Mouse (Mus musculus) midbrain, embryonic 14.5 days (tissue): ENCODE measurements at regions not wholly inside any gene's neighbourhood (a gene's known extent, or its start where the extent isn't known, plus 50 kb on each side); places are given as distances from the start of the nearest gene placed in this dataset.

Experiments
- ATAC-seq: fragments of 200-750 bp; cut with Nextera tagmentation; 2 replicates; pipeline ENCODE4 v1.8.0; 2017; ENCODE audit warnings: moderate number of reproducible peaks, moderate library complexity; ENCODE audit not compliant: low FRiP score, low TSS enrichment
- DNase-seq: peaks from one replicate; pipeline ENCODE4 v3.0.0-alpha.2; 2015
- H3K27ac ChIP-seq: fragments of 300-500 bp; sonication (generic); replicated peaks from 2 replicates; pipeline ENCODE4 v1.5.1; 2014; ENCODE audit warnings: mild to moderate bottlenecking, low read depth, low read length, moderate library complexity
- H3K27me3 ChIP-seq: fragments of 300-500 bp; sonication (generic); 2 replicates; pipeline ENCODE4 v1.6.1; 2014; ENCODE audit warnings: low read length, control low read depth, mixed read lengths; ENCODE audit not compliant: control insufficient read depth, insufficient read depth
- H3K36me3 ChIP-seq: fragments of 300-500 bp; sonication (generic); 2 replicates; pipeline ENCODE4 v1.6.1; 2014; ENCODE audit warnings: low read length, control low read depth; ENCODE audit not compliant: control insufficient read depth, insufficient read depth
- H3K4me1 ChIP-seq: fragments of 300-500 bp; sonication (generic); 2 replicates; pipeline ENCODE4 v1.6.1; 2014; ENCODE audit warnings: mild to moderate bottlenecking, antibody characterized with exemption, low read length, control low read depth; ENCODE audit not compliant: control insufficient read depth, insufficient read depth
- H3K4me2 ChIP-seq: fragments of 300-500 bp; sonication (generic); 2 replicates; pipeline ENCODE4 v1.6.1; 2014; ENCODE audit warnings: mild to moderate bottlenecking, low read length, moderate library complexity
- H3K4me3 ChIP-seq: fragments of 300-500 bp; sonication (generic); replicated peaks from 2 replicates; pipeline ENCODE4 v1.5.1; 2014; ENCODE audit warnings: low read depth, low read length
- H3K9ac ChIP-seq: fragments of 300-500 bp; sonication (generic); replicated peaks from 2 replicates; pipeline ENCODE4 v1.6.1; 2014; ENCODE audit warnings: mild to moderate bottlenecking, low read length, moderate library complexity
- H3K9me3 ChIP-seq: fragments of 300-500 bp; sonication (generic); 2 replicates; pipeline ENCODE4 v1.6.1; 2016; ENCODE audit warnings: low read length, control low read depth, mixed read lengths; ENCODE audit not compliant: control insufficient read depth
- WGBS: fragments of 180-500 bp; shearing (Covaris S2); extraction: QIAGEN DNeasy Blood & Tissue Kit; methylation state at CpG from one replicate; pipeline ENCODE4 v1.1.7; 2014; 5-methylcytosine and 5-hydroxymethylcytosine counted together

- Histone ChIP-seq H3K27ac (no peak overlapping the region), H3K4me1 (no peaks in the 10 kb centered on the region), H3K4me3 (no peak overlapping the region), H3K9me3 (no peaks in the 10 kb centered on the region), H3K27me3 (no peaks in the 10 kb centered on the region), H3K9ac (no peak overlapping the region), H3K4me2 (no peak overlapping the region), H3K36me3 (no peaks in the 10 kb centered on the region)
- 79% methylated on average over 2 of the region's 2 CpGs for WGBS
- DNase-seq = no peak
- ATAC-seq = no peak
Observed at GRCm38 (mm10) chr13:35229601-35230000, 202.7 kb upstream of the Eci2 start.

DNA sequence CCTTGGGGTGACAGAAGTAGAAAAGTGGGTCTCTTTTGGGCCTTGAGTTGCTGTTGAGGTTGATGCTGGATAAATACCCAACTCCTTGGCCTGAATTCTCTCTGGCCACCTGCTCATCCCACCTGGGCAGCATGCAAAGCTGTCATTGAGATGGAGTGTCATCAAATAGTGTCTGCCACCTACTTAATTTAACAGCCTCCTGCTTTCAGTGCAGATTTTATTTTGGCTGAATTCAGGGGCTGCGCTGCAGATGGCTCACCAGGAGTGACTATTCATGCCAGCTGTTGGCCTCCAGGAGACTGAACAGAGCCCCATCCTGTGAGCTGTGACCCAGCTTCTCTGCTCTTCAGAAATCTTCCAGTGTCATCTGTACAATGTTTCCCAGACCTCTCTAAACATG lies 206.7 kb upstream of the Eci2 start:
- no peaks in the 10 kb centered on the region for H3K36me3 ChIP-seq
- DNase-seq (no peak), ATAC-seq (no peak)
- H3K4me2 ChIP-seq = no peak overlapping the region
- no peaks in the 10 kb centered on the region for H3K9me3 ChIP-seq
- H3K4me3 ChIP-seq = no peak overlapping the region
- no peak overlapping the region for H3K9ac ChIP-seq
- no peaks in the 10 kb centered on the region for H3K27me3 ChIP-seq
- 96% methylated on average over 1 of the region's 1 CpGs for WGBS
- no peak overlapping the region for H3K27ac ChIP-seq
- no peaks in the 10 kb centered on the region for H3K4me1 ChIP-seq

GRCm38 (mm10) chr13:35241443-35241842 lies 214.5 kb upstream of the Eci2 start:
- no peak for ATAC-seq
- WGBS = 64% methylated on average over 2 of the region's 2 CpGs
- Histone ChIP-seq H3K27me3 (no peaks in the 10 kb centered on the region), H3K36me3 (no peaks in the 10 kb centered on the region), H3K4me2 (no peak overlapping the region), H3K9ac (no peak overlapping the region), H3K27ac (no peak overlapping the region), H3K9me3 (no peaks in the 10 kb centered on the region), H3K4me1 (no peaks in the 10 kb centered on the region), H3K4me3 (no peak overlapping the region)
- DNase-seq = no peak

- no peaks in the 10 kb centered on the region for H3K9me3 ChIP-seq
- no peak for ATAC-seq
Observed at GRCm38 (mm10) chr13:35243946-35244345, 217.1 kb upstream of the Eci2 start.

GRCm38 (mm10) chr13:35257386-35257785 lies 230.5 kb upstream of the Eci2 start:
- H3K36me3 ChIP-seq = no peaks in the 10 kb centered on the region
- H3K27ac ChIP-seq = no peak overlapping the region
- H3K9ac ChIP-seq = no peak overlapping the region
- no peaks in the 10 kb centered on the region for H3K27me3 ChIP-seq
- no peaks in the 10 kb centered on the region for H3K4me1 ChIP-seq
- no peak for ATAC-seq
- no peak overlapping the region for H3K4me2 ChIP-seq
- DNase-seq = no peak
- no peak overlapping the region for H3K4me3 ChIP-seq
- H3K9me3 ChIP-seq = no peaks in the 10 kb centered on the region
- WGBS = 77% methylated on average over 2 of the region's 2 CpGs

More at GRCm38 (mm10) chr13:35243946-35244345, 217.1 kb upstream of the Eci2 start:
- no peak overlapping the region for H3K27ac ChIP-seq
- H3K27me3 ChIP-seq = no peaks in the 10 kb centered on the region
- no peak overlapping the region for H3K9ac ChIP-seq
- H3K36me3 ChIP-seq = no peaks in the 10 kb centered on the region
- no peak overlapping the region for H3K4me3 ChIP-seq
- H3K4me2 ChIP-seq = no peak overlapping the region
- H3K4me1 ChIP-seq = no peaks in the 10 kb centered on the region
- DNase-seq = no peak

GRCm38 (mm10) chr13:35258720-35259119 lies 231.8 kb upstream of the Eci2 start:
- 96% methylated on average over 1 of the region's 1 CpGs for WGBS

DNA sequence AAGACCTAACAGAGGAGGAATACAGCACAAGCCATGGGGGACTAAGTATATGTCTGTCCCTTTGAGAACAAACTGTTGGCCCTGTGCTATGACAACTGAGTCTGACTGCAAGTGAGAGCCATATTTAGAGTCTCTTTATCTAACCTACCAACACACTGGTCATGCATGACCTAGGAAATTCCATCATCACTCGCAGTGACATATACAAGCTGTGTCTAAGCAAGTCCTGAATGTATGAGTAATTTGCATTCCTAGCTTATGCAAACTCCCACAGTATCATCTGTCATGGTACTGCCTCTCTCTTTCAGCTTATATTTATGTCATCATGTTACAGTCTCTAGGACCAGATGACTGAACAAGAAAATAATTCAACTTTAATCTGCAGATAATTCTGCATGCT lies 257.1 kb upstream of the Eci2 start:
- H3K36me3 ChIP-seq = no peaks in the 10 kb centered on the region
- no peak overlapping the region for H3K9ac ChIP-seq

More at GRCm38 (mm10) chr13:35258720-35259119, 231.8 kb upstream of the Eci2 start:
- no peaks in the 10 kb centered on the region for H3K4me1 ChIP-seq
- no peak overlapping the region for H3K4me2 ChIP-seq
- H3K36me3 ChIP-seq = no peaks in the 10 kb centered on the region
- ATAC-seq (no peak), DNase-seq (no peak)
- no peak overlapping the region for H3K4me3 ChIP-seq
- H3K9me3 ChIP-seq = no peaks in the 10 kb centered on the region
- no peak overlapping the region for H3K27ac ChIP-seq
- H3K9ac ChIP-seq = no peak overlapping the region
- H3K27me3 ChIP-seq = no peaks in the 10 kb centered on the region

GRCm38 (mm10) chr13:35302088-35302487 lies 275.2 kb upstream of the Eci2 start:
- DNase-seq (no peak), ATAC-seq (no peak)
- H3K4me3 ChIP-seq = no peak overlapping the region
- no peaks in the 10 kb centered on the region for H3K4me1 ChIP-seq
- no peak overlapping the region for H3K4me2 ChIP-seq
- H3K27ac ChIP-seq = no peak overlapping the region
- no peaks in the 10 kb centered on the region for H3K9me3 ChIP-seq
- WGBS = 79% methylated on average over 1 of the region's 1 CpGs
- no peaks in the 10 kb centered on the region for H3K36me3 ChIP-seq
- H3K27me3 ChIP-seq = no peaks in the 10 kb centered on the region
- no peak overlapping the region for H3K9ac ChIP-seq

More for the DNA sequence above, 257.1 kb upstream of the Eci2 start:
- Histone ChIP-seq H3K4me1 (no peaks in the 10 kb centered on the region), H3K9me3 (no peaks in the 10 kb centered on the region), H3K4me2 (no peak overlapping the region), H3K27ac (no peak overlapping the region), H3K4me3 (no peak overlapping the region), H3K27me3 (no peaks in the 10 kb centered on the region)
- DNase-seq (no peak), ATAC-seq (no peak)
- WGBS = 81% methylated on average over 1 of the region's 1 CpGs

- H3K27me3 ChIP-seq = no peaks in the 10 kb centered on the region
- ATAC-seq (no peak), DNase-seq (no peak)
- no peak overlapping the region for H3K9ac ChIP-seq
- H3K9me3 ChIP-seq = no peaks in the 10 kb centered on the region
- no peaks in the 10 kb centered on the region for H3K4me1 ChIP-seq
- H3K36me3 ChIP-seq = no peaks in the 10 kb centered on the region
- no peak overlapping the region for H3K4me2 ChIP-seq
- no peak overlapping the region for H3K27ac ChIP-seq
- WGBS = 95% methylated on average over 1 of the region's 1 CpGs
- H3K4me3 ChIP-seq = no peak overlapping the region
Observed at GRCm38 (mm10) chr13:35316772-35317171, 289.9 kb upstream of the Eci2 start.
